Mouse (Mus musculus): ENCODE data around the gene Capza1. TPM values are rescaled to one million over a fixed set of nuclear protein-coding genes. Genes with fewer than 3 reads are reported as not detected.
"Not testable (repeated sequence)": the region's sequence is repeated elsewhere in the genome, so short reads cannot be mapped to it uniquely, and the experiment has no call there.

The Capza1 gene
- polyA plus RNA-seq, 1 experiment from 2014 or later: 200 TPM

- Histone ChIP-seq H3K27me3 (replicated peaks; ENCODE audit: control insufficient read depth, insufficient read depth, low read length) (no peaks in the 10 kb centered on the region), H3K4me3 (ENCODE audit: low read length) (no peak overlapping the region), H3K9me3 (ENCODE audit: control insufficient read depth, low read length) (no peaks in the 10 kb centered on the region), H3K4me1 (ENCODE audit: control insufficient read depth, insufficient read depth, low read length) (peaks cover 7% of the 10 kb centered on the region), H3K36me3 (ENCODE audit: control insufficient read depth, insufficient read depth, low read length) (0 out of 2 replicates have a peak, but pooled peaks cover 2% of the 10 kb centered on the region), H3K27ac (ENCODE audit: low read length) (no peak overlapping the region), H3K4me2 (ENCODE audit: low read depth, low read length) (no peak overlapping the region), H3K9ac (ENCODE audit: low read depth, low read length) (no peak overlapping the region)
- no peak for ATAC-seq
- 76% methylated on average over 3 of the region's 3 CpGs for WGBS
Measured at GRCm38 (mm10) chr3:104822413-104822812, 41.9 kb downstream of the Capza1 start.

GRCm38 (mm10) chr3:104820426-104820825, 43.9 kb downstream of the Capza1 start:
- Histone ChIP-seq H3K9ac (ENCODE audit: low read depth, low read length) (no peak overlapping the region), H3K4me2 (ENCODE audit: low read depth, low read length) (no peak overlapping the region), H3K9me3 (ENCODE audit: control insufficient read depth, low read length) (no peaks in the 10 kb centered on the region), H3K36me3 (ENCODE audit: control insufficient read depth, insufficient read depth, low read length) (no peaks in the 10 kb centered on the region), H3K4me1 (ENCODE audit: control insufficient read depth, insufficient read depth, low read length) (peaks cover 18% of the 10 kb centered on the region), H3K27ac (ENCODE audit: low read length) (no peak overlapping the region), H3K27me3 (replicated peaks; ENCODE audit: control insufficient read depth, insufficient read depth, low read length) (no peaks in the 10 kb centered on the region), H3K4me3 (ENCODE audit: low read length) (no peak overlapping the region)
- WGBS: 66% methylated on average over 1 of the region's 1 CpGs
- ATAC-seq: no peak

- no peaks in the 10 kb centered on the region for H3K27me3 ChIP-seq (replicated peaks; ENCODE audit: control insufficient read depth, insufficient read depth, low read length)
- H3K4me2 ChIP-seq (ENCODE audit: low read depth, low read length): peak overlapping the region; percentile 70
- 1% methylated on average over 3 of the region's 3 CpGs for WGBS
- no peaks in the 10 kb centered on the region for H3K36me3 ChIP-seq (ENCODE audit: control insufficient read depth, insufficient read depth, low read length)
- H3K27ac ChIP-seq (ENCODE audit: low read length): peak overlapping the region; percentile 97
- H3K4me1 ChIP-seq (ENCODE audit: control insufficient read depth, insufficient read depth, low read length): peaks cover 22% of the 10 kb centered on the region
- H3K9me3 ChIP-seq (ENCODE audit: control insufficient read depth, low read length): no peaks in the 10 kb centered on the region
- peak overlapping the region; percentile 91 for H3K9ac ChIP-seq (ENCODE audit: low read depth, low read length)
- peak overlapping the region; percentile 84 for H3K4me3 ChIP-seq (ENCODE audit: low read length)
- ATAC-seq: peak; percentile 38
Measured at GRCm38 (mm10) chr3:104818749-104819134, 45.6 kb downstream of the Capza1 start.

- Histone ChIP-seq H3K4me2 (ENCODE audit: low read depth, low read length) (peak within 1 kb of the TSS; percentile 70), H3K9ac (ENCODE audit: low read depth, low read length) (peak within 1 kb of the TSS; percentile 91), H3K27me3 (replicated peaks; ENCODE audit: control insufficient read depth, insufficient read depth, low read length) (no peaks in the 10 kb centered on the region), H3K36me3 (ENCODE audit: control insufficient read depth, insufficient read depth, low read length) (no peaks in the 10 kb centered on the region), H3K4me1 (ENCODE audit: control insufficient read depth, insufficient read depth, low read length) (peaks cover 22% of the 10 kb centered on the region), H3K9me3 (ENCODE audit: control insufficient read depth, low read length) (no peaks in the 10 kb centered on the region), H3K27ac (ENCODE audit: low read length) (peak within 1 kb of the TSS; percentile 97), H3K4me3 (ENCODE audit: low read length) (peak within 1 kb of the TSS; percentile 84)
- WGBS: under 1% methylated on average over 40 of the region's 40 CpGs
- peak; percentile 94 for ATAC-seq
Measured at GRCm38 (mm10) chr3:104817991-104818748, 46.1 kb downstream of the Capza1 start, which contains the start of gene Mov10. Mov10 (minus strand) TSS chr3:104818563.

- peak overlapping the region; percentile 84 for H3K4me3 ChIP-seq (ENCODE audit: low read length)
- ATAC-seq: peak; percentile 64
- WGBS: 1% methylated on average over 46 of the region's 46 CpGs
Measured at GRCm38 (mm10) chr3:104817481-104817990, 46.8 kb downstream of the Capza1 start.

GRCm38 (mm10) chr3:104816130-104816529, 48.2 kb downstream of the Capza1 start:
- Histone ChIP-seq H3K4me1 (ENCODE audit: control insufficient read depth, insufficient read depth, low read length) (peaks cover 28% of the 10 kb centered on the region), H3K9ac (ENCODE audit: low read depth, low read length) (no peak overlapping the region), H3K27ac (ENCODE audit: low read length) (no peak overlapping the region), H3K36me3 (ENCODE audit: control insufficient read depth, insufficient read depth, low read length) (no peaks in the 10 kb centered on the region), H3K4me2 (ENCODE audit: low read depth, low read length) (peak overlapping the region; percentile 28), H3K4me3 (ENCODE audit: low read length) (no peak overlapping the region), H3K9me3 (ENCODE audit: control insufficient read depth, low read length) (no peaks in the 10 kb centered on the region), H3K27me3 (replicated peaks; ENCODE audit: control insufficient read depth, insufficient read depth, low read length) (no peaks in the 10 kb centered on the region)
- WGBS: 92% methylated on average over 7 of the region's 7 CpGs
- no peak for ATAC-seq

More at GRCm38 (mm10) chr3:104817481-104817990, 46.8 kb downstream of the Capza1 start:
- H3K27ac ChIP-seq (ENCODE audit: low read length): peak overlapping the region; percentile 97
- H3K9me3 ChIP-seq (ENCODE audit: control insufficient read depth, low read length): no peaks in the 10 kb centered on the region
- peaks cover 22% of the 10 kb centered on the region for H3K4me1 ChIP-seq (ENCODE audit: control insufficient read depth, insufficient read depth, low read length)
- H3K27me3 ChIP-seq (replicated peaks; ENCODE audit: control insufficient read depth, insufficient read depth, low read length): no peaks in the 10 kb centered on the region
- H3K4me2 ChIP-seq (ENCODE audit: low read depth, low read length): peak overlapping the region; percentile 70
- H3K36me3 ChIP-seq (ENCODE audit: control insufficient read depth, insufficient read depth, low read length): no peaks in the 10 kb centered on the region
- peak overlapping the region; percentile 91 for H3K9ac ChIP-seq (ENCODE audit: low read depth, low read length)

- H3K4me3 ChIP-seq (ENCODE audit: low read length): no peak overlapping the region
- H3K27ac ChIP-seq (ENCODE audit: low read length): no peak overlapping the region
- H3K4me1 ChIP-seq (ENCODE audit: control insufficient read depth, insufficient read depth, low read length): peaks cover 28% of the 10 kb centered on the region
- ATAC-seq: no peak
- no peaks in the 10 kb centered on the region for H3K9me3 ChIP-seq (ENCODE audit: control insufficient read depth, low read length)
- H3K36me3 ChIP-seq (ENCODE audit: control insufficient read depth, insufficient read depth, low read length): no peaks in the 10 kb centered on the region
- WGBS: 61% methylated on average over 2 of the region's 2 CpGs
- no peaks in the 10 kb centered on the region for H3K27me3 ChIP-seq (replicated peaks; ENCODE audit: control insufficient read depth, insufficient read depth, low read length)
- no peak overlapping the region for H3K9ac ChIP-seq (ENCODE audit: low read depth, low read length)
- H3K4me2 ChIP-seq (ENCODE audit: low read depth, low read length): no peak overlapping the region
Measured at GRCm38 (mm10) chr3:104815346-104815745, 49.0 kb downstream of the Capza1 start.

- no peak overlapping the region for H3K4me2 ChIP-seq (ENCODE audit: low read depth, low read length)
- WGBS: 95% methylated on average over 1 of the region's 1 CpGs
- no peaks in the 10 kb centered on the region for H3K27me3 ChIP-seq (replicated peaks; ENCODE audit: control insufficient read depth, insufficient read depth, low read length)
- no peak overlapping the region for H3K9ac ChIP-seq (ENCODE audit: low read depth, low read length)
- H3K4me1 ChIP-seq (ENCODE audit: control insufficient read depth, insufficient read depth, low read length): peaks cover 28% of the 10 kb centered on the region
- no peak overlapping the region for H3K27ac ChIP-seq (ENCODE audit: low read length)
- no peaks in the 10 kb centered on the region for H3K9me3 ChIP-seq (ENCODE audit: control insufficient read depth, low read length)
- no peak for ATAC-seq
- H3K36me3 ChIP-seq (ENCODE audit: control insufficient read depth, insufficient read depth, low read length): no peaks in the 10 kb centered on the region
- H3K4me3 ChIP-seq (ENCODE audit: low read length): no peak overlapping the region
Measured at GRCm38 (mm10) chr3:104814746-104815145, 49.6 kb downstream of the Capza1 start.

- not testable (repeated sequence) for H3K36me3 ChIP-seq (ENCODE audit: control insufficient read depth, insufficient read depth, low read length); H3K9ac ChIP-seq (ENCODE audit: low read depth, low read length); H3K4me3 ChIP-seq (ENCODE audit: low read length); H3K27ac ChIP-seq (ENCODE audit: low read length); H3K27me3 ChIP-seq (replicated peaks; ENCODE audit: control insufficient read depth, insufficient read depth, low read length); H3K9me3 ChIP-seq (ENCODE audit: control insufficient read depth, low read length); H3K4me2 ChIP-seq (ENCODE audit: low read depth, low read length); ATAC-seq
- WGBS: 79% methylated on average over 7 of the region's 7 CpGs
- H3K4me1 ChIP-seq (ENCODE audit: control insufficient read depth, insufficient read depth, low read length): peaks cover 21% of the 10 kb centered on the region
Measured at GRCm38 (mm10) chr3:104813227-104813626, 51.1 kb downstream of the Capza1 start.

Data from intestine, embryonic 16.5 days (tissue).